Mouse (Mus musculus) embryo, embryonic 10.5 days (tissue): ENCODE results near the gene Dot1l.
"Not testable (repeated sequence)": the region's sequence is repeated elsewhere in the genome, so short reads cannot be mapped to it uniquely, and the experiment has no call there.

Experiments used
- DNase-seq: peaks from one replicate; pipeline ENCODE4 v3.0.0-alpha.2; 2015; ENCODE audit warnings: low spot score

The Dot1l gene

DNA sequence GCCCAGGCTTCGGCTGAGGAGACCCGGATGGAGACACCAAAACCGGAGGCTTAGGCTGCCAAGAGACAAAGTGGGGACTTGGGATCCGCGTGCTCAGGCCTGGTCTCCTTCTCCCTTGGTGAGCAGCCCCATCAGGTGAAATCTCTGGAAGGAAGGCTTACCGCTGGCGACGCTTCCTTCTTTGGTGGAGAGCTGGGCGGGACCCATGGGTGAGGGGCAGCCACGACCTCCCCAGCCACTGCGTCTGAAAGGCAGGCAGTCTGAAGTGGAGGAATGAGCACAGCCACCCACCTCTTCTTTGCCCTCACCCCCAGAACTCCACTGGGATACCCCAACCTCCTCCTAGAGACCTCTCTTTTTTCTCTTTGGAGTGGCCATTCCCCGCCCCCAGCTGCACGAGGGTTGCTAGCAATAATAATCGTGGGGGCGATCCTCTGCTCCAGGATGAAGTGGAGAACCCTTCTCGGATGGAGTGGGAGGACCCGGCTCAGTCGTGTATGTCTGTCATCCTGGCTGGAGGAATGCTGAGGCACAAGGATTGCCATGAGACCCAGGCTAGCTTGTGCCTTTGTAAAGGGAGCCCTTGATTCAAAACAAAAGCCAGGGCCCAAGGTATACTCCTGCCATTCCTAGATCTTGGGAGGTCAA lies 54.1 kb downstream of the Dot1l start:
- peak; percentile 39 for DNase-seq

DNA sequence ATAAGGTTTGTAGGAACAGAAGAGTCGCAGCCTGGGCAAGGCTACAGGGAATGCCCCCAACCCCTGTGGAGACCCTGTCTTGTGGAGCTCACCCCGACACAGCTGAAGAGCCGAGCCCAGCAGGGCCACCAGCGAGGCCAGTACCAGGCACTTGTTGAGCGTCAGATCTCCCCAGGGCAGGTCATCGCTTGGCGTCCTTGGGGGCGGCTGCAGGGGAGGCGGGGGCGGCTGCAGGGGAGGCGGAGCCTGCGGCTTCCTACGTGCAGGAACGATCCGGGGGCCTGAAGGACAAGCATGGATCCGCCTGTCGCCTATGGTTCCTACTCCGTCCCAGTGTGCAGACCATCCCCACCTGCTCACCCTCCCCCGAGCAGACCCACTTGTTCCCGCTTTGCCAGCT lies 55.1 kb downstream of the Dot1l start:
- DNase-seq = no peak

DNA sequence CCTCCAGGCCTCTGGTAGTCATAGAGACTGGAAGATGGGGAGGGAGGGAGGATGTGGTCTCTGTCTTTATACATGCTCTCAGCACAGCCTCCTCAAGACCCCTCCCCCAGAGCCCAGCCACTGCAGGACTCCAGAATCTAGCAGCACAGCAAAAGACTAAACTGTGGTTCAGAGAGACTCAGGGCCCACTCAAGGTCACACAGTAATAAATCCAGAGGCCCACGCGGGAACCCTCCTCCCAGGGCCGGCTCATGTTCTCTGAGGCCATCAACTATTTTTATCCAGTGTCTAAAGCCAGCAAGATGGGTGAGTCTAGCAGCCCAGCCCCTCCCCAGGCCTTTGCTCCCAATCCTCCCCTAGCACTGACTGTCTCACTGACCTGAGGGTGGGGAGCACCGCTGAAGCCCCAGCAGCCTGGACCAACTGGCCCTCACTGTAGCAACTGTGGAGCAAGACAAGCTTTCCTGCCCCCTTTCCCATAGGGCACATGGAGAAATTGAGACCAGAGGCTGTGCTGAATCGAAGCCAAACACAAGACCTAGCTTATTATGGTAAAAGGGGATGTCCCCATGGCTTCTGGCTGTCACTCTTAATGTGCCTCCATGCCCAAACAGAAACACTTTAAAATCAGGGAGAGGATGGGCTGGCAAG lies 57.5 kb downstream of the Dot1l start:
- no peak for DNase-seq

DNA sequence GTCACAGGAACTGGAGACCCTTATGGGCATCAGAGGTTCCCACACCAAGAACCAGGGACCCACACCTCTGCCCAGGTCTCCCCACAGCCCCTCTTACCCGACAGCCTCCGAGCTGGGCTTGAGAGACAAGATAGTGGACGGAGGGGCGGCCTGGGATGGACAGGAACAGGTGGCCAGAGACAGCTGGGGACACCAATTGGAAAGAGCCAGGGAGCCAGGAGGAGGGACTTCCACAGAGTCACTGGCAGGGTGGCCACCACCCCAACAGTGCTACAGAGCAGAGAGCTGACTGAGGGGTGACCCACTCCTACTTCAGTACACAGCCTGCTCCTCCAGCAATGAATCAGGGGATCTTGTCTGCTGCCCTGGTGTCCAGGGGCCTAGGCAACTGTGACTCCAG lies 58.4 kb downstream of the Dot1l start, which contains the start of gene Jsrp1:
Gene Jsrp1 (minus strand): TSS at position 133 of the 400 bp plus-strand sequence.
- no peak for DNase-seq

DNA sequence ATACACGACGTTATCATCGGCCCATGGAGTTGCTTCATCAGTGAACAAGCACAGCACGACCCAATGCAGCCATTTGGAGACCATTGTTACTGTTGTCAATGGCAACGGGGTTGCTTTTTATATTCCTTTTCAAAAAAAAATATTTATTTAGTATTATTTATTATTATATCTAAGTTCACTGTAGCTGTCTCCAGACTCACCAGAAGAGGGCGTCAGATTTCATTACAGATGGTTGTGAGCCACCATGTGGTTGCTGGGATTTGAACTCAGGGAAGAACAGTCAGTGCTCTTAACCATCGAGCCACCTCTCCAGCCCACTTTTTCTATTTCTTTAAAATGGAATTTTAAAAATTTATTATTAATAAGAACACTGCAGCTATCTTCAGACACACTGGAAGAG lies 59.8 kb downstream of the Dot1l start:
- no peak for DNase-seq

DNA sequence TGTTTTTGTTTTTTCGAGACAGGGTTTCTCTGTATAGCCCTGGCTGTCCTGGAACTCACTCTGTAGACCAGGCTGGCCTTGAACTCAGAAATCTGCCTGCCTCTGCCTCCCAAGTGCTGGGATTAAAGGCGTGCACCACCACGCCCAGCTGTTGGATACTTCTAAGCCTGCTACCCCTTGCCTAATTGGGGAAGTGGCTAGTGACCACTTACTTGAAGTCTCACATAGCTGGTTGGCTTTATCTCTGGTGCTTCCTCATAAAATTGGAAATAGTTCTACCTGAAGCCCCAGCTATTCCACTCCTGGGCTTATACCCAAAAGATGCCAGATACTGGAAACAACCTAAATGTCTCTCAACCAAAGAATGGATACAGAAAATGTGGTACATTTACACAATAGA lies 61.3 kb downstream of the Dot1l start:
- DNase-seq = not testable (repeated sequence)

DNA sequence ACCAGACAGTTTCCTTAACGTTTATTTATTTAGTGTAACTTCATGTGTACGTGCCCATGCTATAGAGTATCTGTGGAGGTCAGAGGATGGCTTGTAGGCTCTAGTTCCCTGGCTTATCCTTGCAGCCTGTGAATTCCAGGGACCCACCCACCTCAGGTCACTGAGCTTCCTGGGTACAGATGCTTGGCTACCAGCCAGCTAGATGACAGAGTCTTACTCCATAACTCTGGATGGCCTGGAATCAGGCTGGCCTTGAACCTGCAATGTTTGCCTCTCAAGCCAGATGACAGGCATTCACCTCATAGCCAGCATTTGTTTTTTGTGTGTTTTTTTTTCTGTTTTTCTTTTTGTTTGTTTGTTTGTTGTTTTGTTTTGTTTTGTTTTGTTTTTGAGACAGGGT lies 62.2 kb downstream of the Dot1l start:
- DNase-seq = no peak

DNA sequence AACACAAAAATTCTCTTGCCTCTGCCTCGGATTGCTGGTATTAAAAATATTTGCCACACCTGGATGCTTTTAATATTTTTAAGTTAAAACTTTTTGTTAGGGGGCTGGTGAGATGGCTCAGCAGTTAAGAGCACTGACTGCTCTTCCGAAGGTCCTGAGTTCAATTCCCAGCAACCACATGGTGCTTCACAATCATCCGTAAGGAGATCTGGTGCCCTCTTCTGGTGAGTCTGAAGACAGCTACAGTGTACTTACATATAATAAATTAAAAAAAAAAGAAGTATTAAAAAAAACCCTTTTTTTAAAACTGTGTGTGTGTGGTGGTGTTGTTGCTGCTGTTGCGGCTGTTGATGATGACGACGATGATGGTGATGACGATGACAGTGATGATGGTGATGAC lies 62.9 kb downstream of the Dot1l start:
- DNase-seq = not testable (repeated sequence)

DNA sequence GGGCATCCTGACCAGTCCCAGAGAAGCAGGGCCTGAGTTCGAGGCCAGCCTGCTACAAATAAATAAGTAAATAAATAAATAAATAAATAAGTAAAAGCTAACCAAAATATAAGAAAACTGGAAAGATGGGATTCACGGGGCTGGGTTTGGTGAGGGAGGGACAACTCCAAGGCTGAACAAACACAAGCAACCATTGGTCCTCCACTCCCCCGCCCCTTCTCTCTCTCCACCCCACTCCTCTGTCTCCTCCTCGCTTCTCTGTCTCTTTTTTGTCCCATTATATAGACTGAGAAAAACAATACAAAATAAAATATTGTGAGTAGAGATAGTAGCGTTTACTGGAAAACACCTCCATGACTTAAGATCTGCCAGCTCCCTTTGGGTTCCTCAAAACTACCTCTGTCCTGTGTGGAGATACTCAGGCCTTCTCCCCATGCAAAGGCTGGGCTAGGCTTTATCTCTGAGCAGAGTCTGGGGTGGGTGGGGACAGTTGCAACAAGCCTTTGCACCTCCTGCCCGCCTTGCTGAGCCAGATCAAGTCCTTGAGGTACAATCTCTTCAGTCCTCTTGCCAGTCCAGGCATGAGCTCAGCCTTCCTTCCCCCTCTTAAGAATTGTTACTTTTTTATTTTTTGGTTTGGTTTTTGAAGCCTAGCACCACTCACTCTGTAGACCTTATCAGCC lies 63.7 kb downstream of the Dot1l start:
- no peak for DNase-seq

DNA sequence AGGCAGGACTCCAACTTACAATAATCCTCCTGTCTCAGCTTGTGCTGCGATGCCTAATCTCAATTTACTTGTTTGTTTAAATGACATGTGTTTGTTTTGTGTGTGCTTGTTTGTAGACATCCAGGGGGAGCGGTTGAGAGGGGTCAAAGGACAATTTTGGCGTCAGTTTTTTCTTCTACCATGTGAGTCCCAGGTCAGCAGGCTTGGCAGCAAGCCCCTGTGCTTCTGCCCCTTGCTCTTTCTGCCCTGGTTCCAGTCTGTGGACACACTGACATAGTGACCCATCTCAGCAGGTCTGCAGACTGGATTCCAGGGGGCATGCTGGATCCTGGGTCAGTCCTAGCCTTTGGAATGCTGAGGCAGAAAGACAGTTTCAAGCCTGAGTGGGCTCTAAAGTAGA lies 64.4 kb downstream of the Dot1l start:
- no peak for DNase-seq

DNA sequence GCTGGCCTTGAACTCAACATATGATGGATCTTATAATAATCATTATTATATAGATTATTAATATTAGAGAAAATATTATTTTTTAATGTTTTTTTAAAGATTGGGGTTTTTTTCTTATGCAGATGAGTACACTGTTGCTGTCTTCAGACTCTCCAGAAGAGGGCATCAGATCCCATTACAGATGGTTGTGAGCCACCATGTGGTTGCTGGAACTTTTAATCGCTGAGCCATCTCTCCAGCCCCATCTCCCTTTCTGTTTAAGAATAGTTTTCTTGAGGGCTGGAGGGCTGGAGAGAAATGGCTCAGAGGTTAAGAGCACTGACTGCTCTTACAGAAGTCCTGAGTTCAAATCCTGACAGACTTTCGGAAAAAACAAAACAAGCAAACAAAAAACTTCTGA lies 67.0 kb downstream of the Dot1l start:
- DNase-seq = peak; percentile 56

DNA sequence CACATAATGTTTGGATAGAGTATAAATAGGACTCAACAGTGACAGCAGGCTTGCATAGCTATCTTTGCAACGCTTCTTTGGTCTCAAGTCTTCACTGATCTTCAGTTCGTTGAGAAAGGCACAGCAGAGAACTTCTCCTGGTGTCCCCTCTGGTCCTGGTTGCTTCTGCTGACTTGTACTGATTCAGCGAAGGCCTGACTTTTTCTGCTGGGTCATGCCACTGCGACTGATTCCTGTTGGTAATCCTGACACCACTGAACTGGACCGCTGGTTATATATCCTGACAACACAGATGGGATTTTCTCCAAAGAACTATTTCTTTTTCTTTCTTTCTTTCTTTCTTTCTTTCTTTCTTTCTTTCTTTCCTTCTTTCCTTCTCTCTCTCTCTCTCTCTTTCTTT lies 67.5 kb downstream of the Dot1l start:
- DNase-seq = no peak

DNA sequence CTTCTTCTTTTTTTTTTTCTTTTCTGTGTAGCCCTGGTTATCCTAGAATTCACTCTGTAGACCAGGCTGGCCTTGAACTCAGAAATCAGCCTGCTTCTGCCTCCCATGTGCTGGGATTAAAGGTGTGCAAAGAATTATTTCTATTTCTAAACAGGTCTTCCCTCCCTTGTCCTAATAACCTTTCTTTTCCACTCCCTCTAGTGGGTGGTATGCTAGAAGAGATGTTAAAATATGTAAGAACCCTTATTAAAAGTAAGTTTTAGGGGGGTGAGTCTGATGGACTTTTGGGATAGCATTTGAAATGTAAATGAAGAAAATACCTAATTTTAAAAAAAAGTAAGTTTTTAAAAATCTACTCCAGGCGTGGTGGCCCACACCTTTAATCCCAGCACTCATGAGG lies 68.3 kb downstream of the Dot1l start:
- no peak for DNase-seq

DNA sequence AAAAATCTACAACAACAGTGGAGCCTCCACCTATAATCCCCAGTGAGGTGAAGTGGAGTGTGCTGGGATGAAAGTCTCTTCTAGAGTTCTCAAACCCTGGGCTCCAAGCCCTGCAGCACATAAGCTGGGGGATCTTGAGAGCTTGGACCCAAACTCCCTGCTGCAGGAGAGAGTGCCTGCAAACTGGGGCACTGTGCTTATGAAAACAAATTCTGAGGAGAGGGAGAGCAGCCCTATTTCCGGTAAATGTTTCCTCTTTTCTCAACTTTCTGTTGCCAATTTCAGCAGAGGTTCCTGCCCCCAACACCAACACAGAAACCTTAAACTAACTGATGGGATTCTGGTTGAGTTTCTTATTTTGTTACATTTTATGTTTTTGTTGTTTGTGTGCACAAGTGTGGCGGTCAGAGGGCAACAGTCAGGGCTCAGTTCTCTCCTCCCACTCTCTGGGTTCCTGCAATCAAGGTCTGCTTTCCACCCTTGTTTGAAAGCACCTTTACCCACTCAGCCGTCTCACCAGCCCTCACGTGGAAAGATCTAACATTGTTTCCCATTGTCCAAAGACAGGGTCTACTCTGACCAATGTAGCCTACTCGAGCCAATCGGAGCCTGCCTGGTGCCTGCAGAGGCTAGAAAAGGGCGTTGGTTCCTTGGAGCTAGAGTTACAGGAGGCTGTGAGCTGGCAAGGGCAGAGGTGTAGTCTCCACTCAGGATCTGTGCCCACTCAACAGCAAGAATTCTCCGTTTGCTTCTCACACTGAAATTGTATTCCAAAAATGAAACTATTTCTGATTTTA lies 69.0 kb downstream of the Dot1l start:
- DNase-seq = no peak

DNA sequence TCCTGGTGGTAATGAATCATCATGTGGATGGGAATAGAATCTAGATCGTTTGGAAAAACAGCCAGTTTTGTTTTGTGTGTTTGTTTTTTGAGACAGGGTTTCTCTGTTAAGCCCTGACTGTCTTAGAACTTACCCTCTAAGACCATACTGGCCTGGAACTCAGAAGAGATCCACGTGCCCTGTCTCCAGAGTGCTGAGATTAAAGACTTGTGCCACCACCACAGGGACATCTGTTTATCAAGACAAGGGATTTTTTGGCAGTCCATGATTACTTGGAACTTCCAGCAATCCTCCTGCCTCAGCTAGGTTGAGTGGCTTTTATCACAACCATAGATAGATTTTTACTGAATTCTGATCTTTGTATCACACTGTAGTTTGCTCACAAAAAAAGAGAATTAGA lies 69.8 kb downstream of the Dot1l start:
- no peak for DNase-seq

DNA sequence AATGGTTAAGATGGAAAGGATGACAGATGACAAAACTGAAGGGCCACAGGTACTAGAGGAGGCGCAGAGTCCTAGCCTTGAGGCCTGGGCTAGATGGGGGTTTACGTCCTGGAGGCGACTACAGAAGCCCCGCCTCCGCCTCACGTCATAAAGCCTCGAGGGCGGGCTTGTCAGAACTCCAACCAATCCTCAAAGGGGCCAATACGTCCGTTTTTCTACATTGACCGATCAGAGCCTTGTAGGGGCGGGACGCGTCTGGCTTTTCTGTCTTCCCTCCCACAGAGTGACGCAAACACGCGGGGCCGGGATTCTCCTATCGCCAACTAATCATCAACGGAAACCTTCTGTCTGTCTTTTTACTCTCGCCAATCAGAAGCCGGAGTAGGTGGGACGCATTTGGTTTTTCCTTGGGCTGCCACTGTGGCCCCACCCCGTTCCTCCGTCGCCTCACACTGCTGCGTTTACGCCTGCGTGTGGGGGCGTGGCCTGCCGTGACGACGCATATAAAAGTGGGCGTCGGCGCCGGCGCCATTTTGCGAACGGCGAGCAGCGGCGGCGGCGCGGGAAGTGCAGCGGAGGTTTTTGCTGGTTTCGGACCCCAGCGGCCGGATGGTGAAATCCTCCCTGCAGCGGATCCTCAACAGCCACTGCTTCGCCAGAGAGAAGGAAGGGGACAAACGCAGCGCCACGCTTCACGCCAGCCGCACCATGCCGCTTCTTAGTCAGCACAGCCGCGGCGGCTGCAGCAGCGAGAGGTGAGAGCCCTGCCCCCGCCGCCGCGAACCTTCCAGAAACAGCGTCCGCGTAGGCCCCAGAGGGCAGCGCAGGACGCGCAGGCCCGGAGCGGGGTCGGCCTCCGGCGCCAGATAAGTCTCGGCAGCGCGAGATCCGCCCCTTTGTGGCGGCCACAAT lies 71.4 kb downstream of the Dot1l start, which contains the start of gene Oaz1:
Gene Oaz1 (plus strand): TSS at position 506 of the 912 bp plus-strand sequence.
- peak; percentile 100 for DNase-seq

DNA sequence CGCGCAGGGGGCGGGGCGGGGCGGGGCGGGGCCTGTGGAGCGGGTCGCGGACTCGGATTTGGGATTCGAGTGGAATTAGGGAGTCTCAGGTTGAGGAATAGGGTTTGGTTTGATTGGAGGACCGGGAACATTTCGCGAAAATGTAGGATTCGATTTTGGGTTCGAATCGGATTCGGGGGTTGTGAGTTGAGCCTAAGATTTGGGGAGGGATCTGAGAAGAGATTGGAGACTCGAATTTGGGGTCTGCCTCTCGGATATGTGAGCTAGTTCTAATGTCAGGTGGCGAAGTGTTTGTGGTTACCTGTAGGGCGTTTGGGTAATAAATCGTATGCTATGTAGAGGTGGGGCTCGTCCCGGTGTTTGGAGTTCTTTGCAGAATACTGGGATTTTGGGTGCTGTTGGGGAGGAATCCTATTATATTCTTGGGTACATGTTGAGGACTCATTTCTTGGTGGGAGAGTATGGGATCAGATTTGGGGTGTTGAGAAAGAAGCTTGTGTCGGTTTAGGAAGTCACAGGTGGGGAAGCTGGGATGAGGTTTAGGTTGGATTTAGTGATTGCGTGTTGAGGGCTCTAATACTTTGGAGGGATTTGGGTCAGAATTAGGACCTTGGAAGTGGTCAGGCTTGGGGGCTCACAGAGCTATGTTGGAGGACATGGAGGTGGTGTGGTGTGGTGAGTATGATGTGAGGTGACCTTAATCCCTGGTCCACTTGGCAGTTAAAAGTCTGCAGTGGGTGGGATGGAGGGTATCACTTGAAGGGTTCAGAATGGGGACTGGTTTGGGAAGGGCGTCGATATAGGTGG lies 72.3 kb downstream of the Dot1l start:
- DNase-seq = no peak

DNA sequence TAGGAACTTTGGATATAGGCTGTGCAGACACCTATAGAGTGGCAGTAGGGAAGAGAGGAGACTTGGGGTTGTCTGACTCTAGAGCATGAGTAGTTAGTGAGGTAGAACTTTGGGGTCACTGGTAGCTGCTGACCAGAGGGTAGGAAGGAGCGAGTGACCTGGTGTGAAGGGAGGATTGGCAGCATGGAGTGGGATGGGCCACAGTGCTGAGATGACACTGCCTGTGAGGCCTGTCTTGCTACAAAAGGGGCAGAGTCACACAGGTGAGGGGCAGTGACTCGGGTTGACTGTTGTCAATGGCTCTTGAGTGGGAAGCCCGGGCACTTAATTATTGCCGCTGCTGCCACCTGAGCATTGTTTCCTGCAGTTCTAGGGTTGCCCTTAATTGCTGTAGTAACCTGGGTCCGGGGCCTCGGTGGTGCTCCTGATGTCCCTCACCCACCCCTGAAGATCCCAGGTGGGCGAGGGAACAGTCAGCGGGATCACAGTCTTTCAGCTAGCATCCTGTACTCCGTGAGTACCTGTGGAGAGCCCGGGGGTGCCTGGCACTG lies 72.9 kb downstream of the Dot1l start:
- DNase-seq = no peak

DNA sequence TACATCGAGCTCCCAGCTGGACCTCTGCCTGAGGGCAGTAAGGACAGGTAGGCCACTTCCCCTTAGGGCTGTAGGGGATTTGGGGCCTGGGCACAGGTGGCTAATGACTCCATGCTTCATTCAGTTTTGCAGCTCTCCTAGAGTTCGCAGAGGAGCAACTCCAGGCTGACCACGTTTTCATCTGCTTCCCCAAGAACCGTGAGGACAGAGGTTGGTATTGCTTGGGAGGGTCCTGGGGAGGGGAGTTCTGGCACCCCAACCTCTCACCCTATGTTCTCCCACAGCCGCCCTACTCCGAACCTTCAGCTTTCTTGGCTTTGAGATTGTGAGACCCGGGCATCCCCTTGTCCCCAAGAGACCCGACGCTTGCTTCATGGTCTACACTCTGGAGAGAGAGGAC lies 73.6 kb downstream of the Dot1l start:
- DNase-seq = not testable (repeated sequence)
